Mouse (Mus musculus) midbrain, embryonic 15.5 days (tissue): ENCODE results near the gene Bms1. TPM values are rescaled to one million over a fixed set of nuclear protein-coding genes. Genes with fewer than 3 reads are reported as not detected.

Experiments used
- ATAC-seq: fragments of 200-750 bp; cut with Nextera tagmentation; replicated peaks from 2 replicates; pipeline ENCODE4 v1.8.0; 2017; ENCODE audit warnings: moderate TSS enrichment
- H3K27ac ChIP-seq: fragments of 300-500 bp; sonication (generic); 2 replicates; pipeline ENCODE4 v1.5.1; 2015; ENCODE audit warnings: mild to moderate bottlenecking, inconsistent platforms
- H3K27me3 ChIP-seq: fragments of 300-500 bp; sonication (generic); replicated peaks from 2 replicates; pipeline ENCODE4 v1.6.1; 2015; ENCODE audit warnings: inconsistent platforms
- H3K36me3 ChIP-seq: fragments of 300-500 bp; sonication (generic); replicated peaks from 2 replicates; pipeline ENCODE4 v1.6.1; 2015; ENCODE audit warnings: inconsistent platforms
- H3K4me1 ChIP-seq: fragments of 300-500 bp; sonication (generic); 2 replicates; pipeline ENCODE4 v1.6.1; 2015; ENCODE audit warnings: inconsistent platforms
- H3K4me2 ChIP-seq: fragments of 300-500 bp; sonication (generic); 2 replicates; pipeline ENCODE4 v1.6.1; 2015; ENCODE audit warnings: inconsistent platforms, mild to moderate bottlenecking, moderate library complexity
- H3K4me3 ChIP-seq: fragments of 300-500 bp; sonication (generic); 2 replicates; pipeline ENCODE4 v1.5.1; 2015; ENCODE audit warnings: mild to moderate bottlenecking, inconsistent platforms
- H3K9ac ChIP-seq: fragments of 300-500 bp; sonication (generic); 2 replicates; pipeline ENCODE4 v1.6.1; 2015; ENCODE audit warnings: mild to moderate bottlenecking, inconsistent platforms
- H3K9me3 ChIP-seq: fragments of 300-500 bp; sonication (generic); 2 replicates; pipeline ENCODE4 v1.6.1; 2016; ENCODE audit warnings: inconsistent platforms
- WGBS: fragments of 180-500 bp; shearing (Covaris S2); methylation state at CpG from one replicate; pipeline ENCODE4 v1.1.7; 2015; ENCODE audit warnings: mixed read lengths; 5-methylcytosine and 5-hydroxymethylcytosine counted together
- polyA plus RNA-seq: library from polyadenylated mRNA; unstranded; fragments of >200 nt; fragmentation: Nextera tagmentation; extraction: Ambion mirVana; gene quantifications from 2 replicates; pipeline ENCODE4 v1.2.1, GENCODE M21; 2015

Bms1 gene
- polyA plus RNA-seq, 1 experiment from 2014 or later, result 23.2 TPM

GRCm38 (mm10) chr6:118381234-118381633, 38.0 kb downstream of the Bms1 start:
- H3K4me1 ChIP-seq, result peaks cover 6% of the 10 kb centered on the region
- 89% methylated on average over 4 of the region's 4 CpGs for WGBS
- no peak for ATAC-seq
- H3K4me3 ChIP-seq, result no peak overlapping the region
- no peaks in the 10 kb centered on the region for H3K27me3 ChIP-seq
- H3K9me3 ChIP-seq, result no peaks in the 10 kb centered on the region
- no peak overlapping the region for H3K9ac ChIP-seq
- no peak overlapping the region for H3K27ac ChIP-seq
- H3K36me3 ChIP-seq, result peaks cover 16% of the 10 kb centered on the region
- no peak overlapping the region for H3K4me2 ChIP-seq

DNA sequence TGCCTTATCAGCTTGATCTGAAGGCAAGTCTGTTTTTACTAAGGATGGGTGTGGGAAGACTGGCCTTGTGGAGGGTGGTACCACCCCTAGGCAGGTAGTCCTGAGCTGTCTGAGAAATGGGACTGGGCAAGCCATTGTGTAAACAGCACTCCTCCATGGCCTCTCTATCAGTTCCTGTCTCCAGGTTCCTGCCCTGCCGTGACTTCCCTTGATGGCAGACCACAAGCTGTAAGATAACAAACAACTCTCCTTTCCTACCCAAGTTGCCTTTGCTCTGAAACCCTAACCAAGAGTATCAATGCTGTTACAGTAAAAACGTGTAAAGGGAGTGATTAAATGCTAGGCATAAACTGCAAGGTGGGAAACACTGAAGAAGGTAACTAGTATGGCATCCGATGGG, 38.6 kb downstream of the Bms1 start:
- no peak overlapping the region for H3K9ac ChIP-seq
- peaks cover 6% of the 10 kb centered on the region for H3K4me1 ChIP-seq
- H3K9me3 ChIP-seq, result no peaks in the 10 kb centered on the region
- peaks cover 16% of the 10 kb centered on the region for H3K36me3 ChIP-seq
- H3K27ac ChIP-seq, result no peak overlapping the region
- no peak overlapping the region for H3K4me3 ChIP-seq
- ATAC-seq, result no peak
- no peaks in the 10 kb centered on the region for H3K27me3 ChIP-seq
- WGBS, result 70% methylated on average over 3 of the region's 3 CpGs
- no peak overlapping the region for H3K4me2 ChIP-seq

DNA sequence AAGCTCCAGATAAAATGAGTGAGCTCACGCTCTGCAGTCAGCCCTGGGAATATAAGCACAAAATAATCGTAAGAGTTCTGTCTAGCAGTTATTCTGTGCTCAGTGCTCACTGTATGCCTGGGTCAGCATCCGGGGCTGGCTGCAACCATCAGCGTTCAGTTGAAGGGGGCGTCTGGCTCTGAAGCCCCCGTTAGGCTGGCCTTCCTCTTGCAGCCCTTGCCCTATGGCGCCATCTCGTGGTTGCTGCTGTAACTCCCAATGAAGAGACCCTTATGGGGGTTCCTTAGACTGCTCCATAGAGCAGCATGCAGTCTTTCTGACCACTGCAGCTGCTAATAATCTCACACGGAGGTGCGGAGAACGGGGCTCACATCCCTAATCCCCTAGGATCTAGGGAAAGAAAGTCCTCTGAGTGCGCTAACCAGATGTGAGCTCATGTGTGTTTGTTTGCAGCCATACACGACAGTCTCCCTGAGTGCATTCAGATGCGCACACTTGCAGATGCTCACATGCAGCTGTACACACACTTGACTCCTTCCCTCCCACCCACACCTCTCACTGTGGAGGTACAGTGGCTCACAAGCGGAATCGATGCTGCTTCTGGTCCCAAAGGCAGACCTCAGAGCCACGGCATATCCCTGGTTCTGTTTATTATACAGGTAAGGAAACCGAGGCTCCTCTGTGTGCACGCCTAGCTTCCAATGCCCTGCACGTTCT, 39.7 kb downstream of the Bms1 start:
- 27% methylated on average over 20 of the region's 20 CpGs for WGBS
- peak; percentile 91 for ATAC-seq
- peak overlapping the region; percentile 34; the same call in 1 of the 2 replicates for H3K9ac ChIP-seq
- H3K4me3 ChIP-seq, result 0 out of 2 replicates have a peak overlapping the region, but pooled peaks have one; percentile 4
- H3K36me3 ChIP-seq, result peaks cover 16% of the 10 kb centered on the region
- H3K27ac ChIP-seq, result no peak overlapping the region
- no peaks in the 10 kb centered on the region for H3K9me3 ChIP-seq
- peaks cover 6% of the 10 kb centered on the region for H3K4me1 ChIP-seq
- no peaks in the 10 kb centered on the region for H3K27me3 ChIP-seq
- peak overlapping the region; percentile 43 for H3K4me2 ChIP-seq

- ATAC-seq, result no peak
- H3K36me3 ChIP-seq, result peaks cover under 1% of the 10 kb centered on the region; the same call in 1 of the 2 replicates
- H3K4me3 ChIP-seq, result no peak overlapping the region
- no peak overlapping the region for H3K9ac ChIP-seq
- no peaks in the 10 kb centered on the region for H3K9me3 ChIP-seq
- 46% methylated on average over 10 of the region's 10 CpGs for WGBS
- H3K27me3 ChIP-seq, result no peaks in the 10 kb centered on the region
- H3K4me2 ChIP-seq, result no peak overlapping the region
- peaks cover 6% of the 10 kb centered on the region for H3K4me1 ChIP-seq
- no peak overlapping the region for H3K27ac ChIP-seq
These were observed 41.7 kb downstream of the Bms1 start for GRCm38 (mm10) chr6:118377611-118378010.

- no peak overlapping the region for H3K4me3 ChIP-seq
- H3K4me2 ChIP-seq, result no peak overlapping the region
- WGBS, result 73% methylated on average over 10 of the region's 10 CpGs
- H3K27ac ChIP-seq, result no peak overlapping the region
- ATAC-seq, result no peak
- H3K4me1 ChIP-seq, result peaks cover 6% of the 10 kb centered on the region
- no peak overlapping the region for H3K9ac ChIP-seq
- H3K36me3 ChIP-seq, result no peaks in the 10 kb centered on the region
- H3K27me3 ChIP-seq, result no peaks in the 10 kb centered on the region
- no peaks in the 10 kb centered on the region for H3K9me3 ChIP-seq
These were observed 43.3 kb downstream of the Bms1 start for GRCm38 (mm10) chr6:118376023-118376422.

DNA sequence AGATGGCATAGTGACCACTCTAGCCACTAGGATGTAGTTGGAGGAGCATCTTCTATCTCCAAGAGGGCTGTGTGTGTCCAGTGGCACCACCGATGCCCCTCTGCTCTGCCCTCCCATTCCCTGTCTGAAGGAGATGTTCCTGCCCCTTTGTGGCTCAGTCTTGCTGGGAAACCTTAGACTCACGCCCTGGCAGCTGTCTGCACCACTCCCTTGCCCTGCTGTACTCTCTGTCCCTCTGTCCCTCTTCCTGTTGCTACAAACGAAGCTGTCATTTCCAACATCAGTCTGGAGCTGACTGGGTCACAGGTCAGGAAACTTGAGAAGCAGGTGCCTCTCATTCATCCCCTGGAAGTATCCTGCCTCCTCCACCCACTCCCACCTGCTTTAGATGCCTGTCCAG, 43.8 kb downstream of the Bms1 start:
- H3K36me3 ChIP-seq, result no peaks in the 10 kb centered on the region
- no peak overlapping the region for H3K4me3 ChIP-seq
- H3K9me3 ChIP-seq, result no peaks in the 10 kb centered on the region
- H3K4me1 ChIP-seq, result peaks cover 6% of the 10 kb centered on the region
- no peaks in the 10 kb centered on the region for H3K27me3 ChIP-seq
- ATAC-seq, result no peak
- H3K27ac ChIP-seq, result no peak overlapping the region
- H3K9ac ChIP-seq, result no peak overlapping the region
- no peak overlapping the region for H3K4me2 ChIP-seq
- 62% methylated on average over 3 of the region's 3 CpGs for WGBS

DNA sequence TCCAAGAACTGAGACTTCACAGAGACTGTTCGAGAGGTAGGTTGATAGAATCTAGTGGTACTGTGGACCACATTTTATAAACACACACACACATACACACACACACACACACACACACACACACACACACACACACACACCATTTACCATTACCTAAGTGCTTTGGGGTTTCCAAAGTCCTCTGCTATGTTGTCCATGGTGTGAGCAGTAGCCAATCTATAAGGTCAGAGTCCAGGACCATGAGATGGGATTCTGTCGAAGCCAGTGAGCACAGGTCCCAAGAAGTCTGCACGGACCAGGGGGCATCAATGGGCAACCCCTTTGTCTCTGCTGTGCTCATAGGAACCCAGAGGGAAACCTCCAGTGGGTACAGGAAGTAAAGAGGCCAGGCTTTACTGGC, 44.2 kb downstream of the Bms1 start:
- 81% methylated on average over 3 of the region's 3 CpGs for WGBS
- no peak overlapping the region for H3K4me3 ChIP-seq
- peaks cover 6% of the 10 kb centered on the region for H3K4me1 ChIP-seq
- no peak overlapping the region for H3K4me2 ChIP-seq
- no peak overlapping the region for H3K27ac ChIP-seq
- no peak for ATAC-seq
- no peak overlapping the region for H3K9ac ChIP-seq
- no peaks in the 10 kb centered on the region for H3K36me3 ChIP-seq
- no peaks in the 10 kb centered on the region for H3K27me3 ChIP-seq
- H3K9me3 ChIP-seq, result no peaks in the 10 kb centered on the region

GRCm38 (mm10) chr6:118373294-118373693, 46.0 kb downstream of the Bms1 start:
- Histone ChIP-seq H3K4me2 (no peak overlapping the region), H3K36me3 (no peaks in the 10 kb centered on the region), H3K4me1 (no peaks in the 10 kb centered on the region), H3K27me3 (no peaks in the 10 kb centered on the region), H3K4me3 (no peak overlapping the region), H3K27ac (no peak overlapping the region), H3K9me3 (no peaks in the 10 kb centered on the region), H3K9ac (no peak overlapping the region)
- no peak for ATAC-seq
- WGBS, result 46% methylated on average over 5 of the region's 5 CpGs

GRCm38 (mm10) chr6:118372794-118373193, 46.5 kb downstream of the Bms1 start:
- no peak for ATAC-seq
- Histone ChIP-seq H3K36me3 (no peaks in the 10 kb centered on the region), H3K4me1 (no peaks in the 10 kb centered on the region), H3K4me3 (no peak overlapping the region), H3K27ac (no peak overlapping the region), H3K9ac (no peak overlapping the region), H3K9me3 (no peaks in the 10 kb centered on the region), H3K27me3 (no peaks in the 10 kb centered on the region), H3K4me2 (no peak overlapping the region)
- WGBS, result 78% methylated on average over 5 of the region's 5 CpGs

GRCm38 (mm10) chr6:118367502-118367901, 51.8 kb downstream of the Bms1 start:
- no peaks in the 10 kb centered on the region for H3K4me1 ChIP-seq
- H3K36me3 ChIP-seq, result no peaks in the 10 kb centered on the region
- 84% methylated on average over 7 of the region's 7 CpGs for WGBS
- no peaks in the 10 kb centered on the region for H3K9me3 ChIP-seq
- H3K4me3 ChIP-seq, result no peak overlapping the region
- no peak overlapping the region for H3K4me2 ChIP-seq
- no peak for ATAC-seq
- no peak overlapping the region for H3K9ac ChIP-seq
- no peaks in the 10 kb centered on the region for H3K27me3 ChIP-seq
- no peak overlapping the region for H3K27ac ChIP-seq

DNA sequence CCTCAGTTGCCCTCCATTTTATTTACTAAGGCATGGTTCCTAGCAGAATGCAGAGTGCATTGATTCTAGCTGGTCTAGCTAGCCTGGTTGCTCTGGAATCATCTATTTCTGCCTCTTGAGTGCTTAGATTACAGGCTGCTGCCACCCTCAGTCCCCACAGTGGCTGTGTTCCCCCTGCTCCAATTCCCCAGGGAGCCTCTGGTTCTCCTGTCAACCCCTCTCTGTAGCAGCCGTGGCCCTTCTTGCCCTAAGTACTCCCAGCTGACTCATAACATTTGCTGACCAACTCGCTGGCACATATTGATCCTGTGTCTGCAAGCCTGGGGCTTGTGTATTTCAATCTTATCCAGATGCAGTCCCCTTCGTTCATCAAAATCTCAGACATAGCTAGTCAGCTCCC, 53.1 kb downstream of the Bms1 start:
- Histone ChIP-seq H3K36me3 (no peaks in the 10 kb centered on the region), H3K9ac (no peak overlapping the region), H3K4me2 (no peak overlapping the region), H3K27ac (no peak overlapping the region), H3K4me3 (no peak overlapping the region), H3K27me3 (no peaks in the 10 kb centered on the region), H3K9me3 (peaks cover 3% of the 10 kb centered on the region; the same call in 1 of the 2 replicates), H3K4me1 (no peaks in the 10 kb centered on the region)
- 69% methylated on average over 3 of the region's 3 CpGs for WGBS
- no peak for ATAC-seq

GRCm38 (mm10) chr6:118365781-118366180, 53.5 kb downstream of the Bms1 start:
- H3K9ac ChIP-seq, result no peak overlapping the region
- no peak overlapping the region for H3K4me3 ChIP-seq
- H3K27ac ChIP-seq, result no peak overlapping the region
- H3K4me1 ChIP-seq, result no peaks in the 10 kb centered on the region
- no peak for ATAC-seq
- no peaks in the 10 kb centered on the region for H3K27me3 ChIP-seq
- no peaks in the 10 kb centered on the region for H3K36me3 ChIP-seq
- H3K4me2 ChIP-seq, result no peak overlapping the region
- H3K9me3 ChIP-seq, result peaks cover 3% of the 10 kb centered on the region; the same call in 1 of the 2 replicates

DNA sequence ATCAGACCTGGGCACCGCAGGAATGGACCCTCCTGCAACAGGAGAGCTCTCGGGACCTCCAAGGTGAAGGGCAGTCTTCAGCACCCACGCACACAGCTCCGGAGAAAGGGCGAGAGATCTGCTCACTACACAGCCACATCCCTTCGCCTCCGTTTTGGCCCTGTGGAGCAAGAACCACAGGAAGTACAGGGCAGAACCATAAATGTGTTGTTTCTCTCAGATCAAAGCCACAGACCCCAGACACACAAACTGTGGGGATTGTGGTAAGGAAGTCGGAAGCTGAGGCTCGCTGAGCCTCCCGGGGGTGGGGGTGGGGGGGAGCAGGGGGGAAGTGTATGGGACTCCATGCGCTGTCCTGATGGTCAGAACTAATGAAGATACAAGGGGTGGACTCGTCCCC, 68.9 kb downstream of the Bms1 start:
- no peak overlapping the region for H3K9ac ChIP-seq
- no peak overlapping the region for H3K27ac ChIP-seq
- H3K4me3 ChIP-seq, result no peak overlapping the region
- 81% methylated on average over 12 of the region's 12 CpGs for WGBS
- H3K27me3 ChIP-seq, result no peaks in the 10 kb centered on the region
- no peak for ATAC-seq
- no peak overlapping the region for H3K4me2 ChIP-seq
- no peaks in the 10 kb centered on the region for H3K36me3 ChIP-seq
- no peaks in the 10 kb centered on the region for H3K9me3 ChIP-seq
- H3K4me1 ChIP-seq, result no peaks in the 10 kb centered on the region
